Mouse (Mus musculus): ENCODE data around the gene Llgl2.

Gene Llgl2

GRCm38 (mm10) chr11:115823774-115824740, at the start of gene Llgl2:
Gene Llgl2, plus strand, starts transcription at chr11:115824049.
- peak; percentile 91 to 96 for DNase-seq

- peak in 1 of 2 experiments; percentile 32 for DNase-seq
Observed at GRCm38 (mm10) chr11:115774653-115775052, 49.2 kb upstream of the Llgl2 start.

- peak; percentile 30 to 35 for DNase-seq
Observed at GRCm38 (mm10) chr11:115775821-115776665, 47.8 kb upstream of the Llgl2 start.

GRCm38 (mm10) chr11:115776954-115777353, 46.9 kb upstream of the Llgl2 start:
- peak in 1 of 2 experiments; percentile 30 for DNase-seq

- peak in 1 of 2 experiments; percentile 47 for DNase-seq
Observed at GRCm38 (mm10) chr11:115777487-115778335, 46.1 kb upstream of the Llgl2 start.

GRCm38 (mm10) chr11:115779038-115779571, 44.7 kb upstream of the Llgl2 start:
- DNase-seq, result peak; percentile 91 to 97

GRCm38 (mm10) chr11:115780141-115781070, 43.4 kb upstream of the Llgl2 start:
- peak in 1 of 2 experiments; percentile 28 for DNase-seq

- peak in 1 of 2 experiments; percentile 24 for DNase-seq
Observed at GRCm38 (mm10) chr11:115786473-115786872, 37.4 kb upstream of the Llgl2 start.

- DNase-seq, result no peak
Observed at GRCm38 (mm10) chr11:115789787-115790186, 34.1 kb upstream of the Llgl2 start.

- no peak for DNase-seq
Observed at GRCm38 (mm10) chr11:115791919-115792318, 31.9 kb upstream of the Llgl2 start.

GRCm38 (mm10) chr11:115792353-115792752, 31.5 kb upstream of the Llgl2 start:
- DNase-seq, result no peak

- peak in 1 of 2 experiments; percentile 39 for DNase-seq
Observed at GRCm38 (mm10) chr11:115796898-115797297, 27.0 kb upstream of the Llgl2 start.

GRCm38 (mm10) chr11:115797665-115798064, 26.2 kb upstream of the Llgl2 start:
- no peak for DNase-seq

GRCm38 (mm10) chr11:115800981-115801380, 22.9 kb upstream of the Llgl2 start:
- DNase-seq, result no peak

GRCm38 (mm10) chr11:115803072-115803709, 20.7 kb upstream of the Llgl2 start:
- no peak for DNase-seq

GRCm38 (mm10) chr11:115805005-115805404, 18.8 kb upstream of the Llgl2 start:
- no peak for DNase-seq

GRCm38 (mm10) chr11:115806154-115806553, 17.7 kb upstream of the Llgl2 start:
- DNase-seq, result peak; percentile 36 to 66

GRCm38 (mm10) chr11:115807306-115807705, 16.5 kb upstream of the Llgl2 start:
- DNase-seq, result no peak

GRCm38 (mm10) chr11:115807971-115808370, 15.9 kb upstream of the Llgl2 start:
- DNase-seq, result no peak

- peak; percentile 62 to 77 for DNase-seq
Observed at GRCm38 (mm10) chr11:115808696-115809310, 15.0 kb upstream of the Llgl2 start.

All from lung, postnatal 4 days (tissue).